Comparison of ENCODE assay signal across 18 mouse cellular contexts in genomic region chr3:52859266-52859825, GRCm38 (mm10).
"Had no signal": no experiment of that assay in that cellular context is flagged by ENCODE, and none has a peak within 500 bp of the region (broad histone marks: within the 10 kb centered on the region; RNA-seq: fewer than 3 reads in every experiment).

No protein-coding gene starts in this region.

- H3K9ac ChIP-seq: lung, embryonic 14.5 days; midbrain, embryonic 12.5 days; neural tube, embryonic 13.5 days; neural tube, embryonic 15.5 days had no signal

- H3K4me2 ChIP-seq: lung, embryonic 14.5 days; midbrain, embryonic 12.5 days; neural tube, embryonic 13.5 days; neural tube, embryonic 15.5 days had no signal

- H3K36me3 ChIP-seq: midbrain, embryonic 12.5 days; neural tube, embryonic 13.5 days; neural tube, embryonic 15.5 days had no signal

- H3K27ac ChIP-seq: midbrain, embryonic 12.5 days; neural tube, embryonic 13.5 days; neural tube, embryonic 15.5 days had no signal

- H3K4me3 ChIP-seq: midbrain, embryonic 12.5 days; myocyte; neural tube, embryonic 13.5 days; neural tube, embryonic 15.5 days had no signal

- H3K4me1 ChIP-seq: midbrain, embryonic 12.5 days; neural tube, embryonic 13.5 days; neural tube, embryonic 15.5 days had no signal

- H3K9me3 ChIP-seq: midbrain, embryonic 12.5 days; neural tube, embryonic 13.5 days; neural tube, embryonic 15.5 days had no signal

- DNase-seq: lung, adult 18-20 months; lung, embryonic 14.5 days; lung, postnatal 10 days; lung, postnatal 4 days; midbrain, embryonic 14.5 days; retina, postnatal 1 day; right cerebral cortex, adult 18-20 months; right cerebral cortex, postnatal 25 days; right cerebral cortex, postnatal 4 days; spleen, adult 18-20 months; thymus, adult 18-20 months; thymus, postnatal 25 days; thymus, postnatal 4 days had no signal

- ATAC-seq: midbrain, embryonic 16.5 days had no signal

- H3K27me3 ChIP-seq: neural tube, embryonic 13.5 days; neural tube, embryonic 15.5 days had no signal
